Mouse (Mus musculus) testis, adult 2 months (tissue): ENCODE measurements around the gene Kif21b.

Experiments
- CTCF ChIP-seq: fragments of 200-500 bp; IDR thresholded peaks from 2 replicates; pipeline ENCODE4 v1.5.1; 2012; ENCODE audit warnings: low read depth, mild to moderate bottlenecking, inconsistent platforms, low read length, moderate library complexity; ENCODE audit not compliant: control insufficient read depth, insufficient read depth, insufficient replicate concordance
- POLR2A ChIP-seq: fragments of 200-500 bp; IDR thresholded peaks from 2 replicates; pipeline ENCODE4 v1.6.1; 2012; ENCODE audit warnings: low read depth, mild to moderate bottlenecking, inconsistent platforms, low read length, moderate library complexity; ENCODE audit not compliant: control insufficient read depth

- TF ChIP-seq POLR2A (no peak), CTCF (no peak)
Observed at GRCm38 (mm10) chr1:136220037-136220871, 89.1 kb downstream of the Kif21b start.
